Mouse (Mus musculus) stomach, embryonic 16.5 days (tissue): ENCODE measurements around the gene Fap. TPM values are rescaled to one million over a fixed set of nuclear protein-coding genes. Genes with fewer than 3 reads are reported as not detected.

Source experiments
- ATAC-seq: fragments of 200-750 bp; cut with Nextera tagmentation; 2 replicates; pipeline ENCODE4 v1.8.0; 2017; ENCODE audit warnings: moderate number of reproducible peaks, moderate TSS enrichment; ENCODE audit not compliant: insufficient read depth, low FRiP score
- H3K27ac ChIP-seq: fragments of 300-500 bp; sonication (generic); 2 replicates; pipeline ENCODE4 v1.5.1; 2014; ENCODE audit warnings: low read length
- H3K27me3 ChIP-seq: fragments of 300-500 bp; sonication (generic); 2 replicates; pipeline ENCODE4 v1.6.1; 2014; ENCODE audit warnings: low read length, control low read depth, mixed read lengths; ENCODE audit not compliant: control insufficient read depth, insufficient read depth
- H3K36me3 ChIP-seq: fragments of 300-500 bp; sonication (generic); 2 replicates; pipeline ENCODE4 v1.6.1; 2014; ENCODE audit warnings: low read length; ENCODE audit not compliant: control insufficient read depth, insufficient read depth
- H3K4me1 ChIP-seq: fragments of 300-500 bp; sonication (generic); 2 replicates; pipeline ENCODE4 v1.6.1; 2014; ENCODE audit warnings: low read length, control low read depth, mixed read lengths; ENCODE audit not compliant: control insufficient read depth, insufficient read depth
- H3K4me2 ChIP-seq: fragments of 300-500 bp; sonication (generic); 2 replicates; pipeline ENCODE4 v1.6.1; 2014; ENCODE audit warnings: low read depth, low read length, mixed read lengths
- H3K4me3 ChIP-seq: fragments of 300-500 bp; sonication (generic); replicated peaks from 2 replicates; pipeline ENCODE4 v1.5.1; 2014; ENCODE audit warnings: mild to moderate bottlenecking, low read length
- H3K9ac ChIP-seq: fragments of 300-500 bp; sonication (generic); 2 replicates; pipeline ENCODE4 v1.6.1; 2014; ENCODE audit warnings: low read length
- H3K9me3 ChIP-seq: fragments of 300-500 bp; sonication (generic); replicated peaks from 2 replicates; pipeline ENCODE4 v1.6.1; 2016; ENCODE audit warnings: low read length, control low read depth; ENCODE audit not compliant: control insufficient read depth
- WGBS: fragments of 180-500 bp; shearing (Covaris S2); extraction: QIAGEN DNeasy Blood & Tissue Kit; methylation state at CpG from one replicate; pipeline ENCODE4 v1.1.7; 2014; 5-methylcytosine and 5-hydroxymethylcytosine counted together
- polyA plus RNA-seq: library from polyadenylated mRNA; unstranded; fragments of >200 nt; fragmentation: Nextera tagmentation; extraction: Ambion mirVana; gene quantifications from 2 replicates; pipeline ENCODE4 v1.2.1, GENCODE M21; 2015

Fap gene
- polyA plus RNA-seq, 1 experiment from 2014 or later = 18.4 TPM

DNA sequence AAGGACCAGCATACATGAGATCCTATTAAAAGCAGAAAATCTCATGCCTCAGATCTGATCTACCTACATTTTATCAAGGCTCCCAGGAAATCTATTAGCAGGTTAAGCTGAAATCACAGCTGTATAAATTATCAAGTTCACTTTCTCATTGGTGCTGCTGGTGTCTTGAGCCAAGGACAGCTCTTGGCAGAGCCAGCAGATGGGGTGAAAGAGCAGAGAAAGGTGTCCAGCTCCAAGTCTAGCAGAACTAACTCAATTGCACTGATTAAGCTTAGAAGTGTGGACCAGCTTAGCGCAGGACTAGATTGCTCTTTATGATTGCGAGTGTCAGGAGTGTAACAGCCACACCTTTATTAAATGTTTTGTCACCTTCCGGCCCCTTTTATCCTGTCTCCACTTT, 89.0 kb downstream of the Fap start:
- Histone ChIP-seq H3K4me2 (no peak overlapping the region), H3K4me3 (no peak overlapping the region), H3K9ac (no peak overlapping the region), H3K4me1 (no peaks in the 10 kb centered on the region), H3K9me3 (no peaks in the 10 kb centered on the region), H3K36me3 (no peaks in the 10 kb centered on the region), H3K27me3 (no peaks in the 10 kb centered on the region), H3K27ac (no peak overlapping the region)
- ATAC-seq = no peak
- WGBS = 77% methylated on average over 3 of the region's 3 CpGs

DNA sequence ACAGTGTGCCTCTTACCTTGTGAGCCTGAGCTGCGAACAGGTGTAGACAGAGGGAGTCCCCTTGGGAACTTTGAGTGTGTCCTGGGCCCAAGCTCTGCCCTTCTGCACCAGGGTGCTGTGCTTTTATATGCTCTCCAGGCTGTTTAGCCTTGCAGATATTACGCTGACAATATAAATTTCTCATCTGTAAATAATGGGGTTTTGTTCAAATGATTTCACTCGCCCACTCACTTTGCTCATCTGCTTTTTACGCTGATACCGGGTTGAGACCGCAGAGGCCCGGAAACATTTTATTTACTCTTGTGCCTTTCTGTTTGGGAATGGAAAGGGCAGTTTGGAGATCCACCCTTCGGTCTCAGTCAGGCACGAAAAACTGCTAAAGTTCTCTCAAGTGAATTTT, 90.3 kb downstream of the Fap start, which contains the start of gene Gcg:
Gene Gcg, minus strand, starts transcription at position 101 of the 400 bp plus-strand sequence.
- H3K36me3 ChIP-seq = no peaks in the 10 kb centered on the region
- no peak for ATAC-seq
- 74% methylated on average over 9 of the region's 9 CpGs for WGBS
- H3K4me2 ChIP-seq = no peak within 1 kb of the TSS
- H3K9me3 ChIP-seq = no peaks in the 10 kb centered on the region
- no peak within 1 kb of the TSS for H3K4me3 ChIP-seq
- no peaks in the 10 kb centered on the region for H3K4me1 ChIP-seq
- no peaks in the 10 kb centered on the region for H3K27me3 ChIP-seq
- H3K9ac ChIP-seq = no peak within 1 kb of the TSS
- H3K27ac ChIP-seq = no peak within 1 kb of the TSS

DNA sequence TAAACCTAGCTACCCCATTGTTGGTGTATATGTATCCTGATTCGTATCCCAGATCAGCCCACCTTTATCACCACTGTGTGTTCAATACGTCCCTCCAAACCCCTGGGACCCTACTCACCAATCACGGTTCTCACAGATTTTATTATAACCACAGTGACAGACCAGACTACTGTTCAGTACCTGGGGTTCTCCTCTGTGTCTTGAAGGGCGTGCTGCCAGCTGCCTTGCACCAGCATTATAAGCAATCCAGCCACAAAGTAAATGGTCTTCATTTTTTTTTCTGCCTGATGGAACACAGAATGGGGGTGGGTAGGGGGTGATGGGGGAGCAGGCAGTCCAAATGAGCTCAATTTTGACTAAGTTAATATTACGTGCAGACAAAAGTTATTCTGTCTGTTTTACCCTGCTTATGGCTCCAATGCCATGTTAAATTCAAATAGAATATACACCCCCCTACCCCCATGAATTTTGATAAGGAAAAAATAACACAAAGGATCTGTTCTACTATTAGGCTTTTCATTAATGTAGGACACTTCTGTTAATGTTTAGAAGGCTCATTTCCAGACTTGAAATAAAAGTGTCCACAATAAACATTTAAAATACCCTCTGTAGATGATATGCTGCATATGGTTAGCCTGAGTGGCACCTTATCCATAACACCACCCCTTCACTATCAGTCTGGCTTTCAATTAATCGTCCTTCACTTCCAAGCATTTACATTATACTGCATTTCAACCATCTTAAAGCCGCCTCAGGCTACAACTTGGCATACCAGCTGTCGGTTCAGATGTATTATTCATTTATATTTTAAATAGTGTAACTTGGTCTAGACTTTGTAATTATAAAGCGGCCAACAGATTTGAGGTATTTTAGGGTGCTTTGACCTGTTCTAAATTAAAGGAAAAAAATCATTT, 93.3 kb downstream of the Fap start:
- ATAC-seq = no peak
- Histone ChIP-seq H3K4me3 (no peak overlapping the region), H3K4me1 (no peaks in the 10 kb centered on the region), H3K9me3 (no peaks in the 10 kb centered on the region), H3K36me3 (no peaks in the 10 kb centered on the region), H3K9ac (no peak overlapping the region), H3K4me2 (no peak overlapping the region), H3K27ac (no peak overlapping the region), H3K27me3 (no peaks in the 10 kb centered on the region)
- 55% methylated on average over 9 of the region's 9 CpGs for whole genome bisulfite sequencing

DNA sequence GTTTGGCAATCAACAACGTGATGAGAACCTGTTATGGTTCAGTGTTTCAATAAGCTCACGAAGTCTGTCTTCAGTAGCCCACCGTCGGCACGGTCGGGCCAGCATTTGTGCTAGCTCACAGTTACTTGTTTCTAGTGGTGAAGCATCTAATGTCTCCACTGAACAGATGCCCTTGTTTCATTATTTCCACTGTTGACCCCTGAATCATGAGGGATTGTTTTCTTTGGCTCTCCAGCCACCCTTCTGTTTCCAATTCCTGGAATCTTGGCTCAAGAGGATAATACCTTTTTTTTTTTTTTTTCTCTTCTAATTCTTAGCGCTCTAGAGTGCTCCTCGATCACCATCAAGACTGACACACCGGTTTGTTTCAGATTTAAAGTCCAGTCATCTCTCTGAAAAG, 104.3 kb downstream of the Fap start:
- H3K27me3 ChIP-seq = no peaks in the 10 kb centered on the region
- no peak overlapping the region for H3K27ac ChIP-seq
- 86% methylated on average over 9 of the region's 9 CpGs for WGBS
- ATAC-seq = no peak
- H3K9me3 ChIP-seq = no peaks in the 10 kb centered on the region
- no peaks in the 10 kb centered on the region for H3K4me1 ChIP-seq
- no peak overlapping the region for H3K4me2 ChIP-seq
- H3K4me3 ChIP-seq = no peak overlapping the region
- H3K9ac ChIP-seq = no peak overlapping the region
- H3K36me3 ChIP-seq = no peaks in the 10 kb centered on the region

DNA sequence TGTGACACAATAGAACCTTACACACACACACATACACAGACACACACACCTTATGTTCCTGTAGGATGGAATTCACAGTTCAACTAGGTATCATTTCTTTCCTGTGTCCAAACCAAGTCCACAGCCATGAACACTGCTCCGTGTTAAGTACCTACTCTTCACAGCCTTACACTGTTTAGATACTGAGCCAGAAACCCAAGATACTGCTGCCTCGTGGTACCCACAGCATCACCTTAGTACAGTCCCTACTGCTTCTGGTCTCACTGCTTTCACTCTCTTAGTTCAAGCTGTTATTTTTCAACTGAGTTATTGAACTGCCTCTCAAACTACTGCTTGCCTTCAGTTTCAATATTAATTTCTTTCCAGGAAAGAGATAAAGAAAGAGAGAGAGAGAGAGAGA, 110.6 kb downstream of the Fap start:
- no peaks in the 10 kb centered on the region for H3K36me3 ChIP-seq
- no peaks in the 10 kb centered on the region; the same call in 1 of the 2 replicates for H3K27me3 ChIP-seq
- no peak overlapping the region for H3K4me3 ChIP-seq
- H3K4me2 ChIP-seq = no peak overlapping the region
- no peak for ATAC-seq
- WGBS = 82% methylated on average over 2 of the region's 2 CpGs
- H3K4me1 ChIP-seq = no peaks in the 10 kb centered on the region
- H3K27ac ChIP-seq = no peak overlapping the region
- no peak overlapping the region for H3K9ac ChIP-seq
- no peaks in the 10 kb centered on the region for H3K9me3 ChIP-seq

DNA sequence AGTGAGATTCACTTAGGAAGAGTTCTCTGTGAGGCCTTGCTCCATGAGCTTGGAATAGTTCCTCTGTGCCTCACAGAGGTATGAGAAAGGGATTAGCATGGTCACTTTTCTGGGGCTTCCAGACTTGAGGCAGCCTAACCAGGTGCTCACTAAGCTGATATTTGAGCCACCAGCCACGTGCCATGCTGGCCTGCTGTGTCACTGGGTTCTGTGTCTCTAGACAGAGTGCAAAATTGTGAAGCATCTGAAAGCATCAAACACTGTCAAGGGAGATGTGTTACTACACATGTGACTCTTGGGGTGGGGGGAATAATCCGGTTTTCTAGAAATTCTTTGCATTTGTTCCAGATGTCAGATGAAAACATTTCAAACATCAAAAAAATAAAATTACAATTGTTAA, 111.7 kb downstream of the Fap start:
- ATAC-seq = no peak
- H3K27ac ChIP-seq = no peak overlapping the region
- H3K27me3 ChIP-seq = no peaks in the 10 kb centered on the region; the same call in 1 of the 2 replicates
- H3K4me1 ChIP-seq = no peaks in the 10 kb centered on the region
- 79% methylated on average over 2 of the region's 2 CpGs for WGBS
- no peaks in the 10 kb centered on the region for H3K9me3 ChIP-seq
- no peak overlapping the region for H3K4me2 ChIP-seq
- H3K9ac ChIP-seq = no peak overlapping the region
- no peak overlapping the region for H3K4me3 ChIP-seq
- H3K36me3 ChIP-seq = no peaks in the 10 kb centered on the region

DNA sequence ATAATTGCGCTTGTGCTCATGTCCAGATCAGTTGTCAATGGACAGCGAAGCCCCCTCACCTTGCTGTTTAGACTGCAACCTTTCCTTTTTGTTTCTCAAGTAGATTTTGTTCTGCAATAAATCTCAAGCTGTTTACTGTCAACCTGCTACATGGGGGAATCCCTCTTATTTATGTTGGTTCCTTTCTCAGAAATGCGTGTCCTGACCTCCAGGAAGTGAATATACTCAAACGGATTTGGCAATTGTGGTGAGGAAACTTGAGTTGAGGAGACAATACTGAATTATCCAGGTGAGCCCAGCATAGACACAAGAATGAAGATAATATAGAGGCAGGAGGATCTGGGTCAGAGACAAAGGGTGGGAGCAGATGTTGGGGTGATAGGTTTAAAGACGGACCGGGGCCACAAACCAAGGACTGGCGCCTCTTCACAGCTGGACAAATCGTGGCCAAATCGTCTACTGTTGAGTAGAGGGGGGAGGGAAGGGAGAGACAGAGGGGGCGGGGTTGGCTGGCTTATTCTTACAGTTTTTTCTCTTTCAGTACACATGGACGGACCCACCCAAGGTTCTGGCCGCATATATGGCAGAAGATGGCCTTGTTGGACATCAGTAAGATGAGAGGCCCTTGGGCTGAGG, 112.9 kb downstream of the Fap start:
- no peak overlapping the region for H3K9ac ChIP-seq
- no peaks in the 10 kb centered on the region for H3K4me1 ChIP-seq
- H3K27ac ChIP-seq = no peak overlapping the region
- H3K27me3 ChIP-seq = no peaks in the 10 kb centered on the region; the same call in 1 of the 2 replicates
- H3K9me3 ChIP-seq = no peaks in the 10 kb centered on the region
- no peak overlapping the region for H3K4me3 ChIP-seq
- WGBS = 78% methylated on average over 12 of the region's 12 CpGs
- no peaks in the 10 kb centered on the region for H3K36me3 ChIP-seq
- H3K4me2 ChIP-seq = no peak overlapping the region
- no peak for ATAC-seq

DNA sequence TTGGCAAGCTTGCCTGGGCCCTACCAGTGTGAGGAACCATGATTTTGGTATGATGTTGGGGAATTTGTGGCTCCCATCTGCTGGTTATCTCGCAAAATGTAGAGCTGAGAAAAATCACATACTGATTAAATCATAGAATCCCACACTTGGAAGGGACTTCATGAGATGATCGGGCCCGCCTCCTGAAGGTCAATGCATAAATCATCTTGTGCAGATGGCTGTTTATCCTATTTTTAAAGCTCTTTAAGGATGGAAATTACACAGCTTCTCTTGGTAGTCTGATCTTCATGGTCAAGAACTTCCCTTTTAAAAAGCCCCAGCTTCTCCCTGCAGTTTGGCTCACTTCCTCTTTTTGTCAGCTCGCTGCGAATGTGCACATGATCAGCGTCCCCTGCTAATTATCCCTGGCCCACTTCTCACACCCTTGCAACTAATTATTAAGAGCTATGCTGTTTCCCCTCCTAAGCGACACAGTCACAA, 113.6 kb downstream of the Fap start:
- no peaks in the 10 kb centered on the region; the same call in 1 of the 2 replicates for H3K27me3 ChIP-seq
- no peak overlapping the region for H3K27ac ChIP-seq
- no peak for ATAC-seq

More for the DNA sequence above, 113.6 kb downstream of the Fap start:
- H3K4me3 ChIP-seq = no peak overlapping the region
- no peaks in the 10 kb centered on the region for H3K9me3 ChIP-seq
- H3K9ac ChIP-seq = no peak overlapping the region
- WGBS = 44% methylated on average over 7 of the region's 7 CpGs
- no peaks in the 10 kb centered on the region for H3K4me1 ChIP-seq
- 0 out of 2 replicates have a peak overlapping the region, but pooled peaks have one; percentile 6 for H3K4me2 ChIP-seq
- no peaks in the 10 kb centered on the region for H3K36me3 ChIP-seq
